Mouse (Mus musculus): ENCODE data around the gene Tnip3.
A peak's percentile ranks its signal among the peaks of the same experiment; 100 is the strongest.

Gene Tnip3

GRCm38 (mm10) chr6:65584870-65585332 is 59.8 kb downstream of the Tnip3 start:
- DNase-seq (ENCODE audit: low read depth, low spot score) = peak; percentile 80

GRCm38 (mm10) chr6:65585333-65586053 is 60.4 kb downstream of the Tnip3 start:
- DNase-seq (ENCODE audit: low read depth, low spot score) = no peak

GRCm38 (mm10) chr6:65588847-65589246 is 63.7 kb downstream of the Tnip3 start:
- DNase-seq (ENCODE audit: low read depth, low spot score) = no peak

- peak; percentile 13 for DNase-seq (ENCODE audit: low read depth, low spot score)
Measured at GRCm38 (mm10) chr6:65590018-65590417, 64.9 kb downstream of the Tnip3 start.

- DNase-seq (ENCODE audit: low read depth, low spot score) = peak; percentile 30
Measured at GRCm38 (mm10) chr6:65594171-65594570, 69.1 kb downstream of the Tnip3 start.

GRCm38 (mm10) chr6:65595371-65595770 is 70.3 kb downstream of the Tnip3 start:
- DNase-seq (ENCODE audit: low read depth, low spot score) = no peak

- no peak for DNase-seq (ENCODE audit: low read depth, low spot score)
Measured at GRCm38 (mm10) chr6:65597056-65597818, 72.1 kb downstream of the Tnip3 start.

GRCm38 (mm10) chr6:65598522-65598921 is 73.4 kb downstream of the Tnip3 start:
- DNase-seq (ENCODE audit: low read depth, low spot score) = no peak

GRCm38 (mm10) chr6:65599865-65600739 is 75.0 kb downstream of the Tnip3 start:
- no peak for DNase-seq (ENCODE audit: low read depth, low spot score)

- no peak for DNase-seq (ENCODE audit: low read depth, low spot score)
Measured at GRCm38 (mm10) chr6:65600887-65601286, 75.8 kb downstream of the Tnip3 start.

GRCm38 (mm10) chr6:65605778-65606177 is 80.7 kb downstream of the Tnip3 start:
- DNase-seq (ENCODE audit: low read depth, low spot score) = no peak

GRCm38 (mm10) chr6:65606946-65607345 is 81.8 kb downstream of the Tnip3 start:
- DNase-seq (ENCODE audit: low read depth, low spot score) = no peak

GRCm38 (mm10) chr6:65611834-65612233 is 86.7 kb downstream of the Tnip3 start:
- DNase-seq (ENCODE audit: low read depth, low spot score) = no peak

GRCm38 (mm10) chr6:65613924-65614585 is 88.9 kb downstream of the Tnip3 start:
- DNase-seq (ENCODE audit: low read depth, low spot score) = no peak

- no peak for DNase-seq (ENCODE audit: low read depth, low spot score)
Measured at GRCm38 (mm10) chr6:65615641-65616040, 90.5 kb downstream of the Tnip3 start.

GRCm38 (mm10) chr6:65621260-65621659 is 96.1 kb downstream of the Tnip3 start:
- DNase-seq (ENCODE audit: low read depth, low spot score) = no peak

GRCm38 (mm10) chr6:65623016-65623715 is 98.1 kb downstream of the Tnip3 start:
- no peak for DNase-seq (ENCODE audit: low read depth, low spot score)

- no peak for DNase-seq (ENCODE audit: low read depth, low spot score)
Measured at GRCm38 (mm10) chr6:65630578-65630977, 105.5 kb downstream of the Tnip3 start.

- DNase-seq (ENCODE audit: low read depth, low spot score) = peak; percentile 12
Measured at GRCm38 (mm10) chr6:65632184-65632583, 107.1 kb downstream of the Tnip3 start.

GRCm38 (mm10) chr6:65642431-65642830 is 117.3 kb downstream of the Tnip3 start:
- DNase-seq (ENCODE audit: low read depth, low spot score) = no peak

- no peak for DNase-seq (ENCODE audit: low read depth, low spot score)
Measured at GRCm38 (mm10) chr6:65644110-65644509, 119.0 kb downstream of the Tnip3 start.

All from brain, adult 2 months (tissue).